Mouse (Mus musculus) heart, postnatal 4 days (tissue): ENCODE data around the gene Syn3. TPM values are rescaled to one million over a fixed set of nuclear protein-coding genes. Genes with fewer than 3 reads are reported as not detected.
"Not testable (repeated sequence)": the region's sequence is repeated elsewhere in the genome, so short reads cannot be mapped to it uniquely, and the experiment has no call there.

Experiments used
- DNase-seq: peaks from one replicate; pipeline ENCODE4 v3.0.0; 2021
- total RNA-seq, 2 experiments: library from RNA; stranded (reverse); gene quantifications; 2 replicates each; pipeline ENCODE4 v1.2.3; 2021

Gene Syn3
- under 1 TPM; 0.38 to 0.60 TPM for total RNA-seq

DNA sequence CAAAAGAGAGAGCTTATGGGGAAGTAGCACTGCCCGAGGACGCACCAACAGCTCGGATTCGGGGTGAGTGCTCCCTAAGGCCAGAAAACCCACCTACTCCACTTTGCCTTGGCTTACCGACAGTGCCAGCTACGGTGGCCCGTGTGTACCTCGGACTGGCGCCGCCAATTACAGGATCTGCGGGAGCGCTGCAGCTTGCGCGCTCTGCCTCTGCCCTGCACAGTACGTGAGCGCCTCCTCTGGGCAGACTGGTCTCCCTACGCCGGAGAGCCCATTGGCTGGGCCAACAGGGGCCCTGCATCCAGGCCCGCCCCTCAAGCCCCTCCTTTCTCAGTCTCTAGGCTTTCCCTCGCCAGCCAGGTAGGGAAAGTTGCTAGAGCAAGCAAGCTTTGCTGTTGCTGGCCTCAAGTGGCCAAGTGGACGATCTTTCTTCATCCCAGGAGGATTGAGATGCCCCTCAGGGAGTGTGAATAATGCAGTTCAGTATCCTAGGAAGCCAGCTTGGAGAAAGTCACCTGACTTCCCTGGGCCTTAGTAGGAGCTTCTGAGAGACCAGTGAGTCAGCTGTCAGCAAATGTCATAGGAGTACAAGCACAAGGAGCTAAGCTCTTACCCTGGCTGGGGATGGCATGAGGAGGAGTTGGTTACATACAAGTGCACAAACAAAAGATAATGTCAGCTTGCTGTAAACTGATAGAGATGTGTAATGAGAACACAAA lies at the start of gene Syn3:
TSS of gene Syn3 (minus strand) at position 224 of the 719 bp plus-strand sequence.
- peak; percentile 93 for DNase-seq

DNA sequence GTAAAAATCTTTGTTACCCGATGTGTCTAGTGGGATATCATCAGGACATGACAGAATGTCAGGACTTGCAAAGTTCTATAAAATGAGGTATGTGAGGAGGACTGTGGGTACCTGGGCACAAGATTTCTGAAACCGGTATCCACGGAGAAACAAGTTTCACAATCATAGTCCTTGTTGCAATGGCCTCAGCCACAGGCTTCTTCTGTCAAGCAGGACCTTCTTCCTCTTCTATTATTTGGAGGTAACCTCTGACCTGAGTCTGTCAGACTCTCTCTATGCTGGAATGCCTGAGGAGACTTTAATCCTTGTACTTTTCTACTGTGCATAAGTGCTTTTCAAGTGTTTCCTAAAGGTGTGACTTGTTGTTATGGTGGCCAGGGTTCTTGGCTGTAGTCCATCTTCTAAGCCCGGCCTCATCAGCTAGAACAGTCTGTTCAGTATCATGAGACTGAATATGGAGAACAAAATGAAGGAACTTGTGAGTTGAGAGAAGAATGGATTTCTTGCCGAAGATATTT lies 27.7 kb upstream of the Syn3 start:
- not testable (repeated sequence) for DNase-seq

DNA sequence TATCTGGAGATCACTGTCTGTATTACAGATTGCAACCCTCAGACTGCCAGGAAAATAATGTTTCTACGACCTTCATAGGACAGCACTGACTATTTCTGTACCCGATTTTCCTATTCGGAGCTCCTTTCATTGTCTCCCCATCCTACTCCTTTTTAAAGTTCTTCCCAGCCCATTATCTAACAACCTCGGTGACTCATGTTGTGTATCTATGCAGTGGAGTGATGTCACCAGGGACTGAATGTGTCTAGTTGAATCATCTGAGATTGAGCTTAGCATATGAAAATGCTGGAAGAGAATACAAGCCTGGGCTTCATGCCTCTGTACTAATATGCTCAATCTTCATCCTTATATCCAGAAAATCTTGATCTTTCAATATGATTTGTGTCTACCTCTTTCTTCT lies 15.1 kb upstream of the Syn3 start:
- no peak for DNase-seq

DNA sequence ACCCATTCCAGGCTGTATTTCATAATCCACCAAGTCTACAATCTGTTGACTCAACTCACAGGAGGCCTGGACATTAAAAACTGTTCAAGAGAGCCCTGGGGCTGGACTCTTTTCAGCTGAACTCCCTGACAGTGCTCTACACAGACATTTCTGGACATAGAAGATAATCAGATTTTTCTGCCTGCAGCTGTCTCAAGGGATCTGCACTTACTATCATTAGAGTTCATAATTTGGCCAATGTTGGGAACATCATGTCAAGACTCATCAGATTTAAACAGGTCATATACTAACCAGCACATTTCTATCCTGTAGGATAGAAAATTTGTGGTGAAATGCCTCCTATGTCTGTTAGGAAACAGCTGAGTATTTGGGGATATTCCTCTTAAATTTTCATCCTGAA lies 12.2 kb upstream of the Syn3 start:
- no peak for DNase-seq

DNA sequence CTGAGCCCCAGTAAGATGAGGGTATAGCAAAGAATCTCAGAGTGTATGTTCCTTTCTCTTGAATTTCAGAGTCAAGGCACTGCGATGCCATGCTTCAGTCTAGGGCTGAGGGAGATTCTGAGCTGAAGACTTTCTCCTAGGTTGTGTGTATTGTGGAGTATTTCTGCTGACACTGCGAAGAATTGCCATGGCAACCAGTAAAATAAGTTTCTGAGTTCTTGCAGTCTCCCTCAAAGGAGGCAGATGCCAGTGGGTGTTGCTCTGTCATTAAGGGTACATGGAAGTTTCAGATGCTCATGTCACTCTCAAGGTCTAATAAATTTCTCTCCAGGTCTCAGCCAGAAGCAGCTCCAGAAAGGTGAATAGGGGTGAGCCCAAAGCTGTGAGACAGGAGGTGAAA lies 3.4 kb upstream of the Syn3 start:
- no peak for DNase-seq

DNA sequence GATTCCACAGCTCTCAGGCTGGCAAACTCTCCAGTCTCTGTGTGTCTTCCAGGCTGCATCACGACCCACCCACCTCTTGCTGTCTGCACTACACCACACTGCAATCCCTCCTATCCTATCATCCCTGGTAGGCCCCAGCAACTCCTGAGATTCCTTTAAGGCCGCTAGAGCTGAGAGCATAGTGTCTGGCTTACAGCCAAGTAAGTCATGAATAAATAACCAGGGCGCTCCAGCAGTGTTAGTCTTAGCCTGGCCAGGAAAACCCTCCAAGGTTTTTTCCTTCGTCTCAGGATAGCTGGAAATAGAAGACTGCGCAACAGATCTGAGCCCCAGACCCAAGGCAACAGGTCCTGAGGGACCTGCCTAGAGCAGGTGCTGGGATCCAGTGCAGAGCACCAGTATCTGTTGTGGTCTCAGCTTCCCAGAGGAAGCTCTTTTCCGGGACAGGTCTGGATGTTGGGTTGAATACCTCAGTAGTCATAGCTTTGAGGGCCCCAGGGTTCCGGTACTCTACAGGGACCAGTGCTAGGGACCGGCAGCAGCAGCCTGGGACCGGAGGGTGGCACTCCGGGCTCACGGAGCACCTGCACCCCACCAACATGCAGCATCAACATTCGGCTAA lies 534 bp downstream of the Syn3 start:
- peak; percentile 15 for DNase-seq

DNA sequence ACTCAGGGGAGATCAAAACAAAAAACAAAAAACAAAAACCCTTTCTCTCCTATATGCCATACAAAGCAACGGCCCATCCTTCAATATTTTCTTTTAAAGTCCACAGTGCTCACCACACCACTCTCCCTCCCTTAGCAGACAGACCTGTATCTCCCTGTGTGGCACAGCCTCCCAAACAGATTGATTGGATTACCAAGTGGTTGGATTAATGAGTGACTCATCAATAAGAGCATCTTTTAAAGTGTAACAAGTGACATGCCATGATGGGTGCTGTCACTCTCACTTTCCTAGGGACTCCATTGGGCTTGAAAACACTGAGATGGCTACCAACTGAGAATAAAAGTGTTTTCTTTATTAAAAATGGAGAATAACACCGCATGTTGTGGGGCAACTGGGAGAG lies 2.8 kb downstream of the Syn3 start:
- no peak for DNase-seq

DNA sequence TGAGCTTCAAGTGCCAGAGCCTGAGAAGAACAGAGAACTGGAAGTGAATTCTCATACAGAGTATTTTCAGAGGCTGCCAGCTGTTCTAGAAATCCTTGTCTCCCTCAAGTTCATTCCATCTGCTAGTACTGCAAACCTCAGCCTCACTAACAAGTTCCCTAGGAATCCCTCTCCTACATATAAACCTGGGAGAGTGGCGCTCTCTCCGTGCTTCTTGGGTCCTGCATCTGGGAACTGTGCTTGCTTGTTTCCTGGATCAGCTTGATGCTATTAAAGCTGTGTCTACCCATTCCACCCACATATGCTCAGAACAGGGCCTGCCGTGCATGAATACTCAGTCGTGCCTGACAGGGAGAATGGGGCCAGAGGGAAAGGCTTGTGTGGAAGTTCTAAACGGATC lies 5.6 kb downstream of the Syn3 start:
- no peak for DNase-seq

DNA sequence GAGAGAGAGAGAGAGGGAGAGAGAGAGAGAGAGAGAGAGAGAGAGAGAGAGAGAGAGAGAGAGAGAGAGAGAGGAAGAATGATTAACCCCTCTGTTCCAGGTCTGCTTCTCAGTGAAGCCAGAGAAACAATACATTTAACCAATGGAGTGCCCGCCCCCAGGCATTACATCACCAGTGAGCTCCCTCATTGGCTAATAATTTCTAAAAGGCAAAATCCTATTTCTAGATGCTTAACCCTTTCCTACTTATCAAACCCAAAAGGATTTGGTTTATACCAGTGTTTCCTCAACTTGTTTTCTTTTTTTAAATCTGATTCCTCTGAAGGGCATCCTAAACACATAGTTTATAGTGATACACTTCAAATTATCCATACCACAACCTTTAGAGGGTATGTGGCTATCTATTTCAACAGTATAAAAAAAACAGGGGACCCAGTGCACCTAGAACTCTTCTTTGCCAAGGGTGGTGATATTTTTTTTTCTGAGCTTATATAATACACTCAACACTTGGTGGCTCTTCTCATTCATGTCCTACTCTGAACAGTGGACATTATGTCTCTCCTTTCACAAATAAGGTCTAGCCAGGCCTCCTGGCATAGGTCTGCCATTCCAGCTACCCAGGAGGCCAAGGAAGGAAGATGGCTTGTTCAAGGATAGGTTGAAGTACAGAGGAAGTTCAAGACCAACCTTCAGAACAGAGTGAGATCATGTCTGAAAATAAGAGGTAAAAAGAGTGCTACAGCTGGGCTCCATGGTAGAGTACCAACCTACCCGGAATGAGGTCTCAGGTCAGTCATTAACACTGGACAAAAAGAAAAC lies 6.4 kb downstream of the Syn3 start:
- no peak for DNase-seq

DNA sequence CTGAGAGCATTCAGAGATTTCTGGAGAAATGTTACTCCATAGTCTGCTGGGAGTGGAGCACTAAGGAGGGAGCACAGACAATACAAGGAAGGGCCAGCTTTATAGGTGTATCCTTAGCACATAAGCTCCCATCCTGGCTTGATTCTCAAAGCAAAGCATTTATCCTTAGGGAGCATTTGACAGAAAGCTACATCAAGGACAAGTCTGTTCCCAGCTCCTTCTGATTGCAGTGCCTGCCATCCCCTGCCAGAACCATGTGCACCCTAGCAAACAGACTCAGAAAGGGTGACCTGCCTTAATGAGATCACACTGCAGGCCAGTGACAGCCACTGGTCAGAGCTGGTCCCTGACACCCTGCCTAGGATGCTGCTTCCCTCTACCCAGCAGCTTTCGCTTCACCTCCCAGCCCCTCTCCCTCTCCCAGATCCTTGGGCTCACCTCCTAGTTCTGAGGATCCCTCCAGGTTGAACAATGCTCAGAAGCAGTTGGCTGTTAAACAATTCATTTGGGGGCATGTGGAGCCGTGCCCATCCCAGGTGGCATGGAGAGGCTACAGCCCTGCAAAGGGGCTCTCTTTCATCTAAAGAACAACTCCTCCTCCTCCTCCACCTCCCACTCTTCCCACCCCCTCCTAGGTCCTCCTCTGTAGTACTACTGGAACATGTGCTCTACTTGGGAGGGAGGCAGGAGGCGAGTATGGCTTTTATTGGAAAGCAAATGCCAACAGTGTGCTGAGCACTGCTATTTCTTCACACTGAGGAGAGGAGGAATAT lies 7.2 kb downstream of the Syn3 start:
- DNase-seq = no peak

DNA sequence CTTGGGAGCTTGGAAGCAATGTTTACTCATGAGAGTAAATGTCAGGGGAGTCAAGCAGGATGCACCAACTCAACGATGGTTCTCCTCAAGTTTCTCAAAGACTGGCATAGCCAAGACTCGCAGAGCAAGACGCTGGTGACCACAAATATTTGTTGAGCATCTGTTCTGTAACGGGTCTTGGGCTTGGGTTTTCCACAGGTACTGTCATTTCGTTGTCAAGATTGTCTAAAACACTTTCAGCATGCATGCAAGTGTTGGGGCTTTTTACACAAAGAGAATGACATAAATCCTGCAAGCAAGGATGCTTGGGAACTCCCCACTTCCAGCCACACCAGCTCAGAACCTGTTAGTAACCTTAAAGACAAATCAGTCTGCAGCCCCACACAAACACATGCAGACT lies 10.2 kb downstream of the Syn3 start:
- DNase-seq = no peak

DNA sequence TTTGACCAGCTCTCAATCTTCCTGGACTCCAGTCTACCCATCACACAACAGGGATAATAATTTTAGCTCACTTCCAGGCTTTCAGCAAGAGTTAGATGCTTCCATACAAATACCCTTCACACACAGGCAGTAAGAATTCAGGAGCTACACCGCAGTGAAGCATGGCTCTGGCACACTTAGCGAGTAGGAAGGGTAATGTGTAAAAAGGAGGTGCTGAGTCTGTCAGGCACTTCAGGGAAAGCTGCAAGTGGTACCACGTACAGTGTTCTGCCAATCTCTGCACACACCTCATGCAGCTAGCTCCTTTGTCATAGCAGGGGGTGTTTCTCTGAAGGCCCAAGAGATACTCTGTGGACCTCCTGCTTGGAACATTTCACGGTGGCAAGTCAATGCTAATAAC lies 12.7 kb downstream of the Syn3 start:
- DNase-seq = no peak

DNA sequence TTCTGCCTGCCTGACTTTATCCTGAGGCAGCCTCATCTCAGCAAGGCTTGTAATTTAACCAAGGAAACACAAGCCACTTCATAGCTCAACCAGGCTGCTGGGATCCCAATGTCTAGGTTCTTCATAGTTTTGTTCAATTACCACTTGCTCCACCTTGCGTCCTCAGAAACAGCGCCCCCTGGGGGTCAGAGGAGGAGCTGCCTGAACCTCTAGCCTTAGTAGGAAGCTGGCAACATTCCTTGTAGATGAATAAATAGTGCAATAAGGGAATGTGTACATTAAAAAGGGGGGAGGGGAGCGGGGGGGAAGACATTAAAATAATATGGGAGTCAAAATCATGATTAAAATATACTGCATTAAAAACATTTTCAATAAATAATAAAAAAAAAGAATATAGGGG lies 14.7 kb downstream of the Syn3 start:
- peak; percentile 35 for DNase-seq

DNA sequence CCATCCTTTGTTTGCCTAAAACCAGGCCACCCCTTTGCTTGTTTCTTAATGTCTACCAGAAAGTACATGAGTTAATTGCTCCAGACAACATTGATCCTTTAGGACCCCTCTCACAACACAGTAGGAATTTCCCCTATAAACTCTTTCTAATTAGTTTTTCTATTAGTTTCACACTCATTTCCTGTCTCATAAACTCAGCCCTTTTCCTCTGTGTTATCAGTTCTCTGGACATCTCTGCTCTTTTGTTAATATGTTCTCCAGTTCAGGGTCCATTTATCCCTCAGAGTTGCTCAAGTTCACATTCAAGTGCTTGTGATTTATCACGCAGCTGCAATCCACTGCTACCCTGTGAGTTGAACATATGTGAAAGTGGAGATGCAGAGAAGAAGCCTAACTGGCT lies 16.2 kb downstream of the Syn3 start:
- no peak for DNase-seq

DNA sequence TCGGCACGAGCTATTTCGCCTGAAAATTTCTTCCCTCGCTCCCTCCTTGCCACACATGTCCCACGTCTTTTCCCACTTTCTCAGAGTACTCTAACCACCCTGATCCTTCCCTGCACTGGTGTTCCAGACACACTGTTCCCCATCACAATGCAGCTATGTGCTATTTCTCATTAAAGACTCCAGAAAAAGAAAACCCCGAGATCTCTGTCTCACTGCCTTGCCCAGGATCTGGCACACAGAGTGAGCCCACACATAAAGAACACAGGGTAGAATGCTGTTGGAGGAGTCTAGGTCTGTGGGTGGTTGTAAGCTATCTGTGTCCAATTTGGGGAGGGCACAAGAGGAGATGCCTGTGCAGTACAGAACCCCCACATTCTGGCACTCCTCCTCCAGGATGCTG lies 18.0 kb downstream of the Syn3 start:
- no peak for DNase-seq

DNA sequence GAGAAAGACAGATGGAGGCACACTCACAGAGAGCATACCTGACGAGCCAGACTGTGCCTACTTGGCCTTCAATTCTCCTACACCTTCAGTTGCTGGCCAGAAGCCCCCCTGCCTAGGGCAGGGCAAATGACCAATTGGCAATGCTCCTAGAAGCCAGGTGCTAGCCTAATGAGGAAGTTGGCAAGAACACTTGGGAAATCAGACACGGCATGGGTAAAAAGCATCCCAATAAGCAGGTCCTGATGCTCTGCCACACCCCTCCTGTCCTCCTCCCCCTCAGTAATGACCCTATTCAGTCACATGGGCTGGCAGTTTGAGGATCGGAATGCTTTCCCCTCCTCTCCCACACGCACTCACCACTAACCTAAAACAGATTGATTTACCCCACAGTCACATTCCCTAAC lies 19.0 kb downstream of the Syn3 start:
- DNase-seq = no peak

DNA sequence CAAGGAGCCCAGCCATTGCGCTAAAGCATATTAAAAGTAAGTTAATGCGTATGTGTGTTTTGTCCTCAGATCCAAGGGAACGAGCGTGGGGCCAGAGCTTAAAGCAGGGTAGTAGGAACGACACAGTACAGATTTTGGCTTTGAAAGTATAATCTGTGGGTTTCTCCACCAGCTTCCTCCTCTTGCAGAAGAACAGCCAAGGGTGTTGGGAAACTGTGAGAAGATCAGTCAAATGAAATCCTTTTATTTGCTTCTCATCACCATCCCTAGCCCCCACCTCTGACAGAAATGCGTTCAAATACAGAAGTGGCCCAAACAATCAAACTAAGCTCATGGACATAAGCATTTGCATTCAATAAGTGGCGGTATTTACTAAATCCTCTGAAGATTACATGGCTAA lies 22.0 kb downstream of the Syn3 start:
- no peak for DNase-seq

DNA sequence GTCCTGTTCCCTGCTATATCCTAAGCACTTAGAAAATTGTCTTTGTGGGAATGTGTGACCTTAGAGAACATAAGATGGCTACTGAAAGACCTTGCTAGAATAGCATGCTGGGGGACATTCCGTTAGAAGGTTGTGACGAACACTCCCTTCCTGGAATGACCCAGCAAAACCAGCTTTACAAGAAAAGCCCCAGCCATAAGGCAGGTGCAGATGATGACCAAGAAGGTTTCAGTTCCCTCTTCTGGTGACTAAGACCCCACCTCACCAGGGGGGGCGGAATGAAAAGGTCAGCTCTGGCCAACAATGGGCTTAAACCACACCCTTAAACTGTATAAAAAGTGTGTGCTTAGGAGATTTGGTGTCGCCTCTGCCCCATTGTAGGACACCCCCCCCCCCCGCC lies 23.4 kb downstream of the Syn3 start:
- DNase-seq = no peak

DNA sequence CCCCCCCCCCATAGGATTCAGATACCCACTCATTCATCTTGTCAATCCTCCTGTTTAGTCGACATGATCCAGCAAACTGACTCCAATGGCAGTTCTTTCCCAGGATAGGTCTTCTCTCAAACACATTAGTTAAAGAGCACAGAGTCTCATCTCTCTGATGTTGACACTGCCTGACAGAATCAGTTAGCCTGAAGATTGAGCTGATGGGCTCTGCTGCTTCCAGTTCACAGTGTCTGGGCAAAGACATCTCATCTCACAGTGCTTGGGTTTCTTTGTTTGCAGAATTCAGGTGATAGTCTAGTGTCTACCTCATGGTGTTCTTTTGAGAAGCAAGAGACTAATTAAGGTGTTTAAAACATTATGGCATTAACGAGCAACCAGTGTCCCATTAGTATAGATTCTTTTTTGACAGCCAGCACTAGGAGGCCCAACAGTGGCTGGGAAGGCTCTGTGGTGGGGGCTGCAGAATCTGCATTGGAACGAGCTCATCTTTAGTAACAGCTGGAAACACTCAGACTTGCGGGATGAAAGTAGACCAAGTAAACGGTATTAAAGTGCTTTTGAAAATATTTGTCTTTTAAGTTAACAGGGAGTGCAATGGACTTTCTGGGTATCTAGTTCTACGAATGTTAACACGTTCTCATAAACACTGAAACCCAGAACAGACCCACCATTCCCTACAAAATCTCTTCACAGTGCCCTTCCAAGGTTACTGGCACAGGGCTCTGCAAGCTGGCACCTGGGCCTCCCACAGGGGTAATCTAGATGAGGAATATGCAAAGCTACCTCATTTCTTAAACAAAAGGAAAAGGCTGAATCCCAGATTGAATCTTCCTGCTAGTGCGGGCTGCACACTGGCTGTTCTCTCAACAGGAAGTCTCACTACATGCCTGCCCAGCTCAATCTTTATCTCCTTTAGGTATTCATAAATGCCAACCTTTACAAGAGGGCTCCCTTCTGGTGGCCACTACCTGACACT lies 24.2 kb downstream of the Syn3 start:
- DNase-seq = no peak

DNA sequence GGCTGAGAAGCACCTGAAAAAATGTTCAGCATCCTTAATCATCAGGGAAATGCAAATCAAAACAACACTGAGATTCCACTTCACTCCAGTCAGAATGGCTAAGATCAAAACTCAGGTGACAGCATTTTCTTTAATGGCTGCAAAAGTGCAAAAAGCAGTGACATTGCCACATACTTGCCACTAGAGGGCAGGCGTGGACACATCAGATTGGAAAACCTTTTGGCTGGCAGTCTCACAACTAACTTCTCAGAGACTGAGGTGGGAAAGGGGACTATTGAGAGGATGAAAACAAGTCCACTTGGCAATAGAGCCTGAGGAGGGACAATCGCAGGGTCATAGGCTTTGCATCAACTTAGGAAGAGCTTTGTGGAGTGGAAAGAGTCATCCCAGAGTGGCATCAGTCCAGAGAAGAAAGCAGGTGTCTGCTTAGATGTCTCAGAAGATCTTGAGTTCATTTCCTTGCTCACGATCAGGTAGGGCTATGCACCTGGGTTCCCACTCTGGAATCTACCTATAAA lies 25.0 kb downstream of the Syn3 start:
- peak; percentile 46 for DNase-seq
